Mouse (Mus musculus) kidney, adult 11 months (tissue): Measurements from ENCODE around the gene Bax.
"Not testable (repeated sequence)": the region's sequence is repeated elsewhere in the genome, so short reads cannot be mapped to it uniquely, and the experiment has no call there.

Source experiments
- DNase-seq: peaks from one replicate; pipeline ENCODE4 v3.0.0; 2022

Bax gene

GRCm38 (mm10) chr7:45466283-45467089, at the start of gene Bax:
Gene Bax (minus strand): TSS chr7:45466898.
- DNase-seq: peak; percentile 94

GRCm38 (mm10) chr7:45515436-45515835, 48.7 kb upstream of the Bax start:
- no peak for DNase-seq

- no peak for DNase-seq
Measured at GRCm38 (mm10) chr7:45514411-45514810, 47.7 kb upstream of the Bax start.

GRCm38 (mm10) chr7:45509912-45510787, 43.5 kb upstream of the Bax start, which contains the start of gene Nucb1:
Gene Nucb1 (minus strand): TSS chr7:45510406.
- peak; percentile 94 for DNase-seq

- DNase-seq: no peak
Measured at GRCm38 (mm10) chr7:45509181-45509882, 42.6 kb upstream of the Bax start.

GRCm38 (mm10) chr7:45508561-45508960, 41.9 kb upstream of the Bax start:
- no peak for DNase-seq

- DNase-seq: peak; percentile 42
Measured at GRCm38 (mm10) chr7:45507583-45507982, 40.9 kb upstream of the Bax start.

GRCm38 (mm10) chr7:45498427-45498826, 31.7 kb upstream of the Bax start:
- DNase-seq: no peak

- no peak for DNase-seq
Measured at GRCm38 (mm10) chr7:45494548-45494947, 27.9 kb upstream of the Bax start.

GRCm38 (mm10) chr7:45492951-45493350, 26.3 kb upstream of the Bax start:
- DNase-seq: no peak

GRCm38 (mm10) chr7:45492225-45492844, 25.6 kb upstream of the Bax start:
- DNase-seq: no peak

- peak; percentile 45 for DNase-seq
Measured at GRCm38 (mm10) chr7:45491264-45491663, 24.6 kb upstream of the Bax start.

GRCm38 (mm10) chr7:45490822-45491221, 24.1 kb upstream of the Bax start:
- no peak for DNase-seq

- DNase-seq: no peak
Measured at GRCm38 (mm10) chr7:45489578-45489977, 22.9 kb upstream of the Bax start.

GRCm38 (mm10) chr7:45488293-45489204, 21.9 kb upstream of the Bax start, which contains the start of gene Dhdh:
Gene Dhdh (minus strand): TSS chr7:45488805.
- peak; percentile 67 for DNase-seq

- no peak for DNase-seq
Measured at GRCm38 (mm10) chr7:45487861-45488292, 21.2 kb upstream of the Bax start.

- DNase-seq: no peak
Measured at GRCm38 (mm10) chr7:45486761-45487415, 20.2 kb upstream of the Bax start, which contains the start of gene Gm45808. Gene Gm45808 (minus strand): TSS chr7:45486811.

GRCm38 (mm10) chr7:45486158-45486557, 19.5 kb upstream of the Bax start:
- DNase-seq: no peak

- not testable (repeated sequence) for DNase-seq
Measured at GRCm38 (mm10) chr7:45484985-45485384, 18.3 kb upstream of the Bax start.

- DNase-seq: no peak
Measured at GRCm38 (mm10) chr7:45482166-45482565, 15.5 kb upstream of the Bax start.
